Mouse (Mus musculus): Measurements from ENCODE around the gene Snrk. TPM values are rescaled to one million over a fixed set of nuclear protein-coding genes. Genes with fewer than 3 reads are reported as not detected.

Gene Snrk
- polyA plus RNA-seq, 1 experiment: 323 TPM

- no peaks in the 10 kb centered on the region; the same call in 1 of the 2 replicates for H3K4me1 ChIP-seq (ENCODE audit: control insufficient read depth, insufficient read depth, low read length)
- no peak for TF ChIP-seq POLR2A (IDR thresholded peaks at IDR 0.05; ENCODE audit: borderline replicate concordance, insufficient read depth, low read length)
- TF ChIP-seq CTCF (IDR thresholded peaks at IDR 0.05; ENCODE audit: borderline replicate concordance, insufficient read depth, low read depth, low read length): no peak
- H3K4me3 ChIP-seq (replicated peaks; ENCODE audit: insufficient read depth, low read depth, low read length): no peak overlapping the region
- no peaks in the 10 kb centered on the region for H3K27me3 ChIP-seq (ENCODE audit: control insufficient read depth, insufficient read depth, low read length)
- WGBS: 97% methylated on average over 5 of the region's 5 CpGs
- no peak for DNase-seq
- H3K27ac ChIP-seq (ENCODE audit: insufficient read depth, low read length): no peak overlapping the region
Observed at GRCm38 (mm10) chr9:122096822-122097511, 20.1 kb upstream of the Snrk start.

DNA sequence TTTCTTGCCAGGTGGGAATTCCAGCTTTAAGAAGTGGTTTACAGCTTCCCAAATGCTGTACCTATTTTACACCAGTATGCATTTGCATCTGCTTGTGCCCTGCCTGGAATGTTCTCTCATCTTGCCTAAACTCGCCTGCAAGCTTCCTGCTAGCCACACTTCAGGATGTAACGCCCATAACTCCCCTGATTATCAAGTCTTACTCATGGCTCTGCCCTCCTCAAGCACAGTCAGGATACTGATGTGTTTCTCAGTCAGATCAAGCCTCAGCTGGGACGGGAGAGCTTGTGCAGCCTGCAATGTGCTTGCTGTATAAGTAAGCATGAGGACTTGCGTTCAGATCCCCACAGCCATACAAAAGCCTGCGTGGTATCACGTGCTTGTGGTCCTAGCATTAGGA, 19.5 kb upstream of the Snrk start:
- no peak for DNase-seq
- Histone ChIP-seq H3K27ac (ENCODE audit: insufficient read depth, low read length) (no peak overlapping the region), H3K27me3 (ENCODE audit: control insufficient read depth, insufficient read depth, low read length) (no peaks in the 10 kb centered on the region), H3K4me1 (ENCODE audit: control insufficient read depth, insufficient read depth, low read length) (no peaks in the 10 kb centered on the region; the same call in 1 of the 2 replicates), H3K4me3 (replicated peaks; ENCODE audit: insufficient read depth, low read depth, low read length) (no peak overlapping the region)
- 82% methylated on average over 6 of the region's 6 CpGs for WGBS
- TF ChIP-seq CTCF (IDR thresholded peaks at IDR 0.05; ENCODE audit: borderline replicate concordance, insufficient read depth, low read depth, low read length) (no peak), POLR2A (IDR thresholded peaks at IDR 0.05; ENCODE audit: borderline replicate concordance, insufficient read depth, low read length) (no peak)

GRCm38 (mm10) chr9:122100584-122101127, 16.4 kb upstream of the Snrk start:
- TF ChIP-seq CTCF (IDR thresholded peaks at IDR 0.05; ENCODE audit: borderline replicate concordance, insufficient read depth, low read depth, low read length) (no peak), POLR2A (IDR thresholded peaks at IDR 0.05; ENCODE audit: borderline replicate concordance, insufficient read depth, low read length) (no peak)

GRCm38 (mm10) chr9:122101196-122101595, 15.9 kb upstream of the Snrk start:
- H3K4me1 ChIP-seq (ENCODE audit: control insufficient read depth, insufficient read depth, low read length): no peaks in the 10 kb centered on the region
- H3K27ac ChIP-seq (ENCODE audit: insufficient read depth, low read length): no peak overlapping the region
- no peaks in the 10 kb centered on the region for H3K27me3 ChIP-seq (ENCODE audit: control insufficient read depth, insufficient read depth, low read length)
- no peak for DNase-seq
- H3K4me3 ChIP-seq (replicated peaks; ENCODE audit: insufficient read depth, low read depth, low read length): no peak overlapping the region
- 92% methylated on average over 4 of the region's 4 CpGs for WGBS
- TF ChIP-seq CTCF (IDR thresholded peaks at IDR 0.05; ENCODE audit: borderline replicate concordance, insufficient read depth, low read depth, low read length): no peak
- TF ChIP-seq POLR2A (IDR thresholded peaks at IDR 0.05; ENCODE audit: borderline replicate concordance, insufficient read depth, low read length): no peak

More at GRCm38 (mm10) chr9:122100584-122101127, 16.4 kb upstream of the Snrk start:
- Histone ChIP-seq H3K4me3 (replicated peaks; ENCODE audit: insufficient read depth, low read depth, low read length) (no peak overlapping the region), H3K27ac (ENCODE audit: insufficient read depth, low read length) (no peak overlapping the region), H3K4me1 (ENCODE audit: control insufficient read depth, insufficient read depth, low read length) (no peaks in the 10 kb centered on the region), H3K27me3 (ENCODE audit: control insufficient read depth, insufficient read depth, low read length) (no peaks in the 10 kb centered on the region)
- no peak for DNase-seq

DNA sequence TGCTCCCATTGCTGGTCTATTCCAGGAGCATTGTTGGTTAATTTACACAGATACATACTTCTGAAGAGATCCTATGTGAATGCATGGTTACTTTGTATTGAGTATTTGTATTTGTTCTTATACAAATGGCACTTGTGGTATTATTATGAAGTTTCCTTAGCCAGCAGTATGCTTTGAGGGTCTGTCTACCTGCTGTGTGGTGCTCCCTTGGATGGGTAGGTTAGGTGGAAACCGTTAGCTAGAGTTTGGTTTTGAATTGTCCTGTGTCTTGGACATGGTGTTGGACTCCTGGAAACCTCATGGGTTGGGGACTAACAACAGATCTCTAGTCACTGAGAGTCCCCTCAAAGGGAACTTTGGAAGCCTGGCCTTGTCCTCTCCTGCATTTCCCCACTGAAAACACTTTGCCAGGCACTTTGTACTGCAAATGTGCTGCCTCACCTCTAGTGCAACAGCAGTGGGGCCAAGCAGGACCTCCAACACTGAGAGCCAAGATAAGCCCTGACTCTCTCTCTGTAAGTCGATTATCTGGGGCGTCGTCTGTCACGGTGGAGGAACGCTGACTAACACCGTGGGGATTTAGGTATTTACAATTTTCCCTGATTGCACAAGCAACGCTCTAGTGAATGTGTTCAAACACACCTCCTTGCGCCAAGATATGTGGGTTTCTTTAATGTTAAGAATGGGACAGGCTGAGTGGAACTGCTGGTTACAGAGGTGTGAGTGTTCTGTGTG, 13.3 kb upstream of the Snrk start:
- no peak for TF ChIP-seq CTCF (IDR thresholded peaks at IDR 0.05; ENCODE audit: borderline replicate concordance, insufficient read depth, low read depth, low read length)
- TF ChIP-seq POLR2A (IDR thresholded peaks at IDR 0.05; ENCODE audit: borderline replicate concordance, insufficient read depth, low read length): no peak
- Histone ChIP-seq H3K4me1 (ENCODE audit: control insufficient read depth, insufficient read depth, low read length) (no peaks in the 10 kb centered on the region), H3K27ac (ENCODE audit: insufficient read depth, low read length) (no peak overlapping the region), H3K27me3 (ENCODE audit: control insufficient read depth, insufficient read depth, low read length) (no peaks in the 10 kb centered on the region), H3K4me3 (replicated peaks; ENCODE audit: insufficient read depth, low read depth, low read length) (no peak overlapping the region)
- no peak for DNase-seq
- WGBS: 81% methylated on average over 9 of the region's 9 CpGs

- Histone ChIP-seq H3K27me3 (ENCODE audit: control insufficient read depth, insufficient read depth, low read length) (no peaks in the 10 kb centered on the region), H3K4me3 (replicated peaks; ENCODE audit: insufficient read depth, low read depth, low read length) (no peak overlapping the region), H3K27ac (ENCODE audit: insufficient read depth, low read length) (no peak overlapping the region), H3K4me1 (ENCODE audit: control insufficient read depth, insufficient read depth, low read length) (no peaks in the 10 kb centered on the region; the same call in 1 of the 2 replicates)
- TF ChIP-seq POLR2A (IDR thresholded peaks at IDR 0.05; ENCODE audit: borderline replicate concordance, insufficient read depth, low read length): no peak
- no peak for TF ChIP-seq CTCF (IDR thresholded peaks at IDR 0.05; ENCODE audit: borderline replicate concordance, insufficient read depth, low read depth, low read length)
- no peak for DNase-seq
- WGBS: 71% methylated on average over 7 of the region's 7 CpGs
Observed at GRCm38 (mm10) chr9:122104285-122104829, 12.7 kb upstream of the Snrk start.

- 84% methylated on average over 7 of the region's 7 CpGs for WGBS
- TF ChIP-seq CTCF (IDR thresholded peaks at IDR 0.05; ENCODE audit: borderline replicate concordance, insufficient read depth, low read depth, low read length) (no peak), POLR2A (IDR thresholded peaks at IDR 0.05; ENCODE audit: borderline replicate concordance, insufficient read depth, low read length) (no peak)
- no peak overlapping the region for H3K4me3 ChIP-seq (replicated peaks; ENCODE audit: insufficient read depth, low read depth, low read length)
- H3K4me1 ChIP-seq (ENCODE audit: control insufficient read depth, insufficient read depth, low read length): peaks cover 4% of the 10 kb centered on the region; the same call in 1 of the 2 replicates
- H3K27me3 ChIP-seq (ENCODE audit: control insufficient read depth, insufficient read depth, low read length): no peaks in the 10 kb centered on the region
- no peak for DNase-seq
- no peak overlapping the region for H3K27ac ChIP-seq (ENCODE audit: insufficient read depth, low read length)
Observed at GRCm38 (mm10) chr9:122107701-122108375, 9.2 kb upstream of the Snrk start.

Measured in cerebellum, adult 2 months (tissue).